Mouse (Mus musculus): ENCODE measurements around the gene Ttll8.
A peak's percentile ranks its signal among the peaks of the same experiment; 100 is the strongest.

Gene Ttll8

DNA sequence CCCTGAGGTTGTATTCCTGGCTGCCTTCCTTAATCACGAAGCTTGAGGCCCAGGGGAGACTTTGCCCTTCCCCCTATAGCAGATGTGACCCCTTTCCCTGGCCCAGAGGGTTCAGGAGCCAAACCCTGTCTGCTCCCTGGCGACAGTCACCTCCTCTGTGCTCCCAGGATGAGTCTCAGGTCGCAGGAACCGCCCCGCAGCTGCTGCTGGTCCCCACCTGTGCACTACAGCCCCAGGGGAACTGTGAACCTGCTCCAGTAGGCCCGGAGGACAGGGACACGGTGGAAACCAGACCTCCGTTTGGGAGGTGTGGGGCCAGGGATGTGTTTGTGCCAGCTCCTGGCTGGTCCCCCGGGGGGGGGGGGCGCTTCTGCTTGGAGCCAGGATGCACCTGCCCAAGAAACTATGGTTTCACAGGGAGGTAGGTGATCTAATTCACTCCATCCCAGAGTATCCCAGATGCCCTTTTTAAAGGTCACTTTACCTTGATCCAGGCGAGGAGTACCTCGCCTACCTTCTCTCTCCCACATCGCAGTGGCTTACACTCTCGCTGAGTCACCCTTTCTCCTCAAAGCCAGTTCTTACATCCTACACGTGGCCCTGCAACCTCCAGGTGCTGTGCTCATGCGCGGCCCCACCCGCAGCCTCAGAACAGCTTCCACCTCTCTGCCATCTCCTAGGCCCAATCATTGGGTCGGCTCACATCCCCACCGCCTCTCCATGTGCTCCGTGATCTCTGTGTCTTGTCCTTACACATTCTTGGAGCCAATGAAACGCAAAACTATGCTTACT is 72.8 kb downstream of the Ttll8 start:
- DNase-seq, result no peak

- no peak for DNase-seq
Observed at GRCm38 (mm10) chr15:88877021-88877400, 77.2 kb downstream of the Ttll8 start.

DNA sequence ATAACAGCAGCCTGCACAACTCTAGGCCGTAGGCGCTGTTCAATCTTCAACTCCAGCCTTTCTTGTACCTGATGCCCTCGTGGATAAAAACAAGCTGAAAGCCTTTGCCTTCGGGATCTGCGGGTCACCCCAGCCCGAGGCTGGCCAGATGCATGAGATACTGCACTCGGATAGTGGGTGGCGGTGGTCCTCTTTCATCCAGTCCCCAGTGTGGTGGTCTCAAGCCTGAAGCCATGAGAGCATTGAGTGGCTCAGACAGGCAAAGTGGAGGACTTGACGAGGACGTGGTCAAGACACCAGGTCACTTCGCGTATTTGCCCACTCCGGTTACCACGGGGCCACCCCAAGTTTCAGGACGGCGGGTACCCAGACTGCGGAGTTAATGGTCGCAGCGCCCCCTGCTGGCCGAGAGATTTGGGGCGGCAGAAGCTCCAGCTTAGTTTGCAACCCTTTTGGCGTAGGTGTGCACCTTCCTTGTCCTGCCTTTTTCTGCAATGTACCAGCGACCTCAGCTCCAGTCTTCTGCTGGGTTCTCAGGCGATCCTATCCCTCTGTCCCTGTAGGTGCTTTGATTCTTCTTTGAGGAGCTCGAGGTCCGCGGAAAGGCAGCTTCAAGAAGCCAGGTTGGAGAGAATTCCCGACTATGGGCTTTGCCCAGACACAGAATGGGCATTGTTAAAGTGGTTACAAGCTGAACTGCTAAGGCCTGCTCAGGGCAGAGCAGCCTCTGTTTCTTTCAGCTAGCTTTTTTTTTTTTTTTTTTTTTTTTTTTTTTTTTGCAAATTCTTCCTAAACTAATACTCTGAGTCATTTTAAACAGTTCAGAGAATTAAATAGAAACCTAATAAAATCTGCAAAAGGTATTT is 77.8 kb downstream of the Ttll8 start:
- peak; percentile 79 for DNase-seq

DNA sequence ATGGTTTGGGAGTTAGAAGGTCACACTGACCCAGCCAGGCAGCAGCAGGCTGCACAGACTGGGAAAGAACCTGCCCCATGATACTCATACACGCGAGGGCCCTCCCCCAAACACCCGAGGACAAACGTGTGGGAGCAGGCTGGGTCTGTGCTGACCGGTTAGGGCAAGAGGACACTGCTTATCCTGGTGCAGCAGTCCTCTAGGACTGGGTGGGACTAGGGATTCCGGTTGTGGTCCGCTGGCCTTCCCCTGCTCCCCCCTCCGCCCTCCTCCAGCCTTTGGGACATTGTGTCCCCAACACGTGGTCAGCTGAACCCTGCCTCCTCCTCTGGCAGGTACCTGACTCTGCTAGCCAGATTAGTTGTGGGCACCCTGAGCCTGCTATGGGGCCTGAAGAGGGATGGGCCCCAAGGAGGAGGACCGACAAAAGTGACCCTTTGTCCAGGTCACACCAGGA is 78.6 kb downstream of the Ttll8 start:
- DNase-seq, result no peak

DNA sequence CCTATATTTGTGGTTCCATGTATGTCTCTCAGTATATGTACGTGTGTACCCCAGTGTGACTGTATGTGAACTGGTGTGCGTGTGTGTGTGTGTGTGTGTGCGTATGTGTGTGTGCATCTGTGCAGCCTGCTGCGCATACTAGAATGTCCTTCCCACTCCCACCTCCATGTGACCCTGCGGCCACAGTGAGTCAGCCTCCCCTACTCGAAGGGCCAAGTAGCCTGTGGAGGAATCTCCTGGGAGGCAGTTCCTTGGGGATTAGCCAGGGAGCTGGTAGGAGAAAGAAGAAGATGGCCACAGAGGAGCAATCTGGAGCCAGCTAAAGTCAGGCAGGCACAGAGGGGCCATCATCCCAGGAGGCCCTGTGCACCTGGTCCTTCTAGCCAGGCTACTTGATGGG is 79.7 kb downstream of the Ttll8 start:
- no peak for DNase-seq

GRCm38 (mm10) chr15:88874061-88874460 is 80.2 kb downstream of the Ttll8 start:
- DNase-seq, result no peak

GRCm38 (mm10) chr15:88870418-88871185 is 83.6 kb downstream of the Ttll8 start:
- no peak for DNase-seq

- no peak for DNase-seq
Observed at GRCm38 (mm10) chr15:88868024-88868742, 86.0 kb downstream of the Ttll8 start.

DNA sequence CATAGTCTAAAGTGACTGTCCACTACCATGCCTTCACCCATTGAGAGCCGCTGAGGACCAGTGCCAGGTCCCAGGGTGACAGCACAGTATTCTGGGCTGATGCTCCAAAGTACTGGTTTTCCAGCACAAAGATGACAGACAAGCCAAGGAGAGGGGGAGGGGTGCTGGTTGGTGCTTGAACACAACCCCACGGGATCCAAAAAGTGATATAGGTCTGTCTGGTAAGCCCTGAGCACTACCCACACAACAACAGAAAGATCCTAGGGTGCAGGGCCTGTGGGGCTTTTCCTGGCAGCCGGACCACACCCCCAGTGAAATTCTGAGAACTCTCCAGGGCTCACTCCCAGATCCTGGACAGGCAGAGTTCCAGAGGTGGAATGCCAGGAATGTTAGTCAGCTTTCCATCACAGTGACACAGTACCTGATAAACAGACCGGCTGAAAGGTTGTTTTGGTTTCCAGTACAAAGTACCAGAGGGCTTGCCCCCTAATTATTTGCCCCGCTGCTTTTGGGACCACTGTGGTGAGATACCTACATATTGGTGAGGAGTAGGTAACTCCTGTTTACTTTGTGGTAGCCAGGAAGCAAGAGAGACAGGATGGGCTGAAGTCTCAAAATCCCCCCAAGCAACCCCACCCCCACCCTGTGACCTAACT is 86.7 kb downstream of the Ttll8 start:
- no peak for DNase-seq

DNA sequence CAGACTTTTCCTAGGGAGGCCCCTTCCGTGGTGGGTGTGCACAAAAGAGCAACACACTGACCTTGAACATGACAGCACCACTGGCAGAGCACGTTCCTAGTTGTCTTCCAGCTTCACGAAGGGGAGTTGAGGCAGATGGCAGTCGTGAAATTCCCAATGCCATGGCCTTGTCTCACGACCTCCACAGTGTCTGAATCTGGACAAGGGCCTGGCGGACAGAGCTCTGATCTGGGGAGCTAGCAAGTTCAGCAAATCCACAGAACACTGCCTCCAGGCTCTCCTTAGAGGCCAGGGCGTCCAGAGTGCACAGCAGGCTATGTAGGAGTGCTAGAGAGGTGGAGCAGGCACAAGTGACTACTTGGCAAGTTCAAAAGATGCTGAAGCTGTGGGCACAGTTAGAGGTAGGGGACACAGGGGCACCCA is 87.3 kb downstream of the Ttll8 start:
- DNase-seq, result no peak

- no peak for DNase-seq
Observed at GRCm38 (mm10) chr15:88865888-88866695, 88.1 kb downstream of the Ttll8 start.

DNA sequence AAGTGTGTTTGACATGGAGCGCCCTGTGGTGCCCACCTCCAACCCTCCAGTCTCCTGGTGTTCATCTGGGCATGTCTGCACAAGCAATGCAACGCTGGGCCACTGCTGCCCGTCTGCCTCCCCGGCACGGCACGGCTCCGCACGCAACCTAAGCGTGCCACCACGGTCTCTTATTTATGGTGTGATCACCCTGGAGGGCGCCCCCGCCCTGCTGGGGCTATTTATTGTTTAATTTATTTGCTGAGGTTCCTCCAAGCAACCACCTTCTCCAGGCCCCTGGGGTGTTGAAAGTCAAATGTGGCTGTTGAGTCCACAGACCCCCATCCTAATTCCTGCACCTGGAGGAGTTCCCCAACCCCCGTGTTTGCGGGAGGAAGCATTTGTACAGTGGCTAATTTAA is 89.2 kb downstream of the Ttll8 start:
- no peak for DNase-seq

DNA sequence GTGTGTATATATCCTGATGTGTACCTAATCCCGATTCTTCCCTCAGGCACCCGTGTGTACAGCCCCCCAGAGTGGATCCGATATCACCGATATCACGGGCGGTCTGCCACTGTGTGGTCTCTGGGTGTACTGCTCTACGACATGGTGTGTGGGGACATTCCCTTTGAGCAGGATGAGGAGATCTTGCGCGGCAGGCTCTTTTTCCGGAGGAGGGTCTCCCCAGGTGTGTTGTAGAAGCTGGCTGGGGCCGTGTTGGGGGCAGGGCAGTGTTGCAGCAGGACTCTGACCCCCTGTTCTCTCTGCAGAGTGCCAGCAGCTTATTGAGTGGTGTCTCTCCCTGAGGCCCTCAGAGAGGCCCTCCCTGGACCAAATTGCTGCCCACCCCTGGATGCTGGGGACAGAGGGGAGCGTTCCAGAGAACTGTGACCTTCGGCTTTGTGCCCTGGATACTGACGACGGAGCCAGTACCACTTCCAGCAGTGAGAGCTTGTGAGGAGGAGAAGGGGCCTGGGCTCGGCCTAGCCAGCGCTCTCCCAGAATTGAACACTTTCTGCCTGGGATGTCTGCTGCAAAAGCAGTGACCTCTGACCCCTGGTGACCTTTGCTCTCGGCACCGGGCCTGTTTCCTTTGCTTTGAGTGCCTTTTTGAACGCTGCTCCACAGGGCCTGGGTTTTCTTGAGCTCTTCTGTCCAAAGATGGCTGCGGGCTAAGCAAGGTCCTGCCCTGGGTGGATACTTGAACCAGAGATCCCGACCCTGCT is 89.8 kb downstream of the Ttll8 start:
- no peak for DNase-seq

- DNase-seq, result peak; percentile 96
Observed at GRCm38 (mm10) chr15:88863695-88864231, 90.5 kb downstream of the Ttll8 start.

DNA sequence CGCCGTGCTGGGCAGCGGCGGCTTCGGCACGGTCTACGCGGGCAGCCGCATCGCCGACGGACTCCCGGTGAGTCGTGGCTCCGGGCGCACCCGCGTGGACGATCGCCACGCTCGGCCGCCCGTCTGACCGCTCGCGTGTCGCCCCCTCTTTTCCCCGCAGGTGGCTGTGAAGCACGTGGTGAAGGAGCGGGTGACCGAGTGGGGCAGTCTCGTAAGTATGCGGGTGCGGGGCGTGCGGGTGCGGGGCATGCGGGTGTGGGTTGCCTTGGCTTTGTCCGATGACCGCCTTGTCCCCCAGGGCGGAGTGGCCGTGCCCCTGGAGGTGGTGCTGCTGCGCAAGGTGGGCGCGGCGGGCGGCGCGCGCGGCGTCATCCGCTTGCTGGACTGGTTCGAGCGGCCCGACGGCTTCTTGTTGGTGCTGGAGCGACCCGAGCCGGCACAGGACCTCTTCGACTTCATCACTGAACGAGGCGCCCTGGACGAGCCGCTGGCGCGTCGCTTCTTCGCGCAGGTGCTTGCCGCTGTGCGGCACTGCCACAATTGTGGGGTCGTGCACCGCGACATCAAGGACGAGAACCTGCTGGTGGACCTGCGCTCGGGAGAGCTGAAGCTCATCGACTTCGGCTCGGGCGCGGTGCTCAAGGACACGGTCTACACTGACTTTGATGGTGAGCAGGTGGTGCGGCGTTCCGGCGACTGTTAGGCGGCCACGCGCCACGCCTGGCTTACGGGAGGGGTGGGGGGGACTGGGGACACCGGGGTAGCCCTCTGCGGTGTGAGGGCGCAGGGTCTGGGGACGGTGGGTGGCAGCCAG is 91.1 kb downstream of the Ttll8 start:
- peak; percentile 61 for DNase-seq

GRCm38 (mm10) chr15:88861772-88862622 is 92.2 kb downstream of the Ttll8 start, which contains the start of gene Pim3:
TSS of gene Pim3 (plus strand) at chr15:88862186.
- peak; percentile 99 for DNase-seq

GRCm38 (mm10) chr15:88860781-88861180 is 93.4 kb downstream of the Ttll8 start:
- DNase-seq, result no peak

Data from retina, postnatal 1 day (tissue).